Mouse (Mus musculus): ENCODE measurements around the gene Gm20481. TPM values are rescaled to one million over a fixed set of nuclear protein-coding genes. Genes with fewer than 3 reads are reported as not detected.
A peak's percentile ranks its signal among the peaks of the same experiment; 100 is the strongest.
"Not testable (repeated sequence)": the region's sequence is repeated elsewhere in the genome, so short reads cannot be mapped to it uniquely, and the experiment has no call there.

Gene Gm20481
- total RNA-seq, 1 experiment from 2014 or later: not detected

DNA sequence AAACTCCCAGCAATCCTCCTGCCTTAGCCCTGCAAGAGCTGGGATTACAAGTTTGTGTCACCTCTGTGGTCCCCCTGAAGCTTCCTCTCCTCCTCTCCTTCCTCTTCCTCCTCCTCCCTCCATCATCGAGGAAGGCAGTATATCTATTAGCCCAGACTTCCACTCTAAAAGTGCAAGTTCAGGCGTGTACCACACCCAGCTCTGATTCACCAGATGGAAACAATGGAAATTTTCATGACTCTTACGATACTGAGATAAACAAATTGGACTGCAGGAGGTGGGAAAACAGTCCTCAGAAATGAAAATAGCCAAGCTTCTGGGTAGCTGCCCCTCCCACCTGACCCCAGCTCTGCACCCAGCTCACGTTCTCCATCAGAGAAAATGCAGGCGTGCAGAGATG, 4.1 kb upstream of the Gm20481 start:
- no peak for ATAC-seq (replicated peaks; ENCODE audit: insufficient number of reproducible peaks, low FRiP score, low TSS enrichment, poor library complexity, severe bottlenecking)

DNA sequence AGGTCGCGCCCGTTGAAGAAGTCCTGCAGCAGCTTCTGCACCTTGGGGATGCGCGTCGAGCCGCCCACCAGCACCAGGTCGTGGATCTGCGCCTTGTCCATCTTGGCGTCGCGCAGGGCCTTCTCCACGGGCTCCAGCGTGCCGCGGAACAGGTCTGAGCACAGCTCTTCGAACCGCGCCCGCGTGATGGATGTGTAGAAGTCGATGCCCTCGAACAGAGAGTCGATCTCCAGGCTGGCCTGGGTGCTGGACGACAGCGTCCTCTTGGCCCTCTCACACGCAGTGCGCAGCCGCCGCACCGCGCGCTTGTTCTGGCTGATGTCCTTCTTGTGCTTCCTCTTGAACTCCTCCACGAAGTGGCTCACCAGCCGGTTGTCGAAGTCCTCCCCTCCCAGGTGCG, 1.1 kb downstream of the Gm20481 start:
- not testable (repeated sequence) for ATAC-seq (replicated peaks; ENCODE audit: insufficient number of reproducible peaks, low FRiP score, low TSS enrichment, poor library complexity, severe bottlenecking)

DNA sequence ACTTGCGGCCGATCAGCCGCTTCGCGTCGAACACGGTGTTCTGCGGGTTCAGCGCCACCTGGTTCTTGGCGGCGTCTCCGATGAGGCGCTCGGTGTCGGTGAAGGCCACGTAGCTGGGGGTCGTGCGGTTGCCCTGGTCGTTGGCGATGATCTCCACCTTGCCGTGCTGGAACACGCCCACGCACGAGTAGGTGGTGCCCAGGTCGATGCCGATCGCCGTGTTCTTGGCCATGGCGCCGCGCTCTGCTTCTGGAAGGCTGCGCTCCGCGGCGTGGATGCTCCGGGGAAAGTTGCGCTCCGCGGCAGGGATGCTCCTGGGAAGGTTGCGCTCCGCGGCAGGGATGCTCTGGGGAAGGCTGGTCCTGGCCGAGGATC, 2.0 kb downstream of the Gm20481 start:
- ATAC-seq (replicated peaks; ENCODE audit: insufficient number of reproducible peaks, low FRiP score, low TSS enrichment, poor library complexity, severe bottlenecking): not testable (repeated sequence)

DNA sequence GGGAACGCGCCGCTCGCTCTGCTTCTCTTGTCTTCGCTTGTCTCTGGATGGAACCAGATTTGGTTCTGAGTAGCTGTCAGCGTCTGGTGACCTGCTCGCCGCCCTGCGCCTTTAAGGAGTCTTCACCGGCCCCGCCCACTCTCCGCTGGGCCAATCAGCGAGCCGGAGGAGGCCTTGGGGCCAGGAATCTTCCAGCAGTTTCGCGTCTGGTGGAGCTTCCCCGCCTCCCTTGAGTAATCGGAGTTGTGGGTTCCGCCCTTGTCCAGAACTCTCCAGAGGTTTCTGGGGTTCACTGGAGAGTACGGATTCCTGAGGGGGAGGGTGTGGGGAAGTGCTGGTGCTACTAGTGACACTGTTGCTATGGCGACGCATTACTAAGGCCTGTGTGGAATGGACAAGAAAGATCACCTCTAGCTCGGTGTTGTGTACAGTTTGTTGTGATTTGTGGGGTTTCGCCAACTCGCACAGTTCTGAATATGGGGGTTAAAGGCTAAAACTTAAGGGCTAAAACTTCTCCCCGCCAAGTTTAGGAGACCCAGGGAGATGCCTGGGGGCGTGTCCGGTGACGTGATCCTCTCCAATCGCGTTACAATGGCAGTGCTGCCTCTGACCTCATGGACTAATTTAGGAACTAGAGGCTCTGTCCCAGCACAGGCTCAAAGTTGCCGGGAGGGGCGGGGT, 2.5 kb downstream of the Gm20481 start, which contains the start of the genes Hspa1a and Hspa1l:
Hspa1a (minus strand) TSS at position 88 of the 681 bp plus-strand sequence.
Hspa1l (plus strand) TSS at position 635 of the 681 bp plus-strand sequence.
- peak; percentile 96 for ATAC-seq (replicated peaks; ENCODE audit: insufficient number of reproducible peaks, low FRiP score, low TSS enrichment, poor library complexity, severe bottlenecking)

DNA sequence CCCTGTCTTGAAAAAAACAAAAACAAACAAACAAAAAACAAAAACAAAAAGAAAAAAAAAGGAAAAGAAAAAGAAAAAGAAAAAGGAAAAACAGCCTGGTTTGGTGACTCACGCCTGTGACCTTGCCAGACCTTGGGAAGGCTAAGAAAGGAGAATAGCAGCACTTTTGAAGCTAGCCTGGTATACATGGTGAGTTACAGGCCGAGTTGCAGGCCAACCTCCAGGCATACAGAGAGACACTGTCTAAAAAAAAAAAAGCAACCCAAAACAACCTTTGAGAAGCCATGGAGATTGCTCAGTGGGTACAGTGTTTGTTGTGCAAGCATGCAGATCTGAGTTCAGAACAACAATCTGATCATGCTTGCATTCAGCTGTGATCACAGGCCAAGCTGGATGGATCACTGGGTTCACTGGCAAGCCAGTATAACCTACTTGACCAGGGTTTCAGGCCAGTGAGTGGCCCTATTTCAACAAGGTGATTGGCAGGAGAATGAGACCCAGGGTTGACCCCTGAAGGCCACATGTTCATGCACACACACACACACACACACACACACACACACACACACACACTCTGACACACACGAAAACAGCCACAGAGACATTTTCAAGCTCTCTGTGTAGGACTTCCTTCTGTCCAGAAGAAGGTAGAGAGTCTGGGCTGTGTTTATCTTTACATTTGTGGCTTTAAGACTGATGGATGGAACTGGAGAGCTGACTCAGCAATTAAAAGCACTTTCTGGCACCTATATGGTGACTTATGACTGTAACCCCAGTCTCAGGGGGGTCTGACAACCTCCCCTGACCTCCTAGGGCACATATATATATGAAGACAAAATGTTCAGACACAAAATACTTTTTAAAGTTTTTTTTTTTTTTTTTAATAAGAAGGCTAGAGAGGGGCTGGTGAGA, 6.1 kb downstream of the Gm20481 start:
- ATAC-seq (replicated peaks; ENCODE audit: insufficient number of reproducible peaks, low FRiP score, low TSS enrichment, poor library complexity, severe bottlenecking): no peak

DNA sequence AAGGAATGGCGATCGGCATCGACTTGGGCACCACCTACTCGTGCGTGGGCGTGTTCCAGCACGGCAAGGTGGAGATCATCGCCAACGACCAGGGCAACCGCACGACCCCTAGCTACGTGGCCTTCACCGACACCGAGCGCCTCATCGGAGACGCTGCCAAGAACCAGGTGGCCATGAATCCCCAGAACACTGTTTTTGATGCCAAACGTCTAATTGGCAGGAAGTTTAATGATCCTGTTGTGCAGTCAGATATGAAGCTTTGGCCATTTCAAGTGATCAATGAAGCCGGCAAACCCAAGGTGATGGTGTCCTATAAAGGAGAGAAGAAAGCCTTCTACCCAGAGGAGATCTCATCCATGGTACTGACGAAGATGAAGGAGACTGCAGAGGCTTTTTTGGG, 7.3 kb downstream of the Gm20481 start:
- no peak for ATAC-seq (replicated peaks; ENCODE audit: insufficient number of reproducible peaks, low FRiP score, low TSS enrichment, poor library complexity, severe bottlenecking)

DNA sequence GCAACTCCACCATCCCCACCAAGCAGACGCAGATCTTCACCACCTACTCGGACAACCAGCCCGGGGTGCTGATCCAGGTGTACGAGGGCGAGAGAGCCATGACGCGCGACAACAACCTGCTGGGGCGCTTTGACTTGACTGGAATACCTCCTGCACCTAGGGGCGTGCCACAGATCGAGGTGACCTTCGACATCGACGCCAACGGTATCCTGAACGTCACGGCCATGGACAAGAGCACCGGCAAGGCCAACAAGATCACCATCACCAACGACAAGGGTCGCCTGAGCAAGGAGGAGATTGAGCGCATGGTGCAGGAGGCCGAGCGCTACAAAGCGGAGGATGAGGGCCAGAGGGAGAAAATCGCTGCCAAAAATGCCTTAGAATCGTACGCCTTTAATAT, 8.5 kb downstream of the Gm20481 start:
- ATAC-seq (replicated peaks; ENCODE audit: insufficient number of reproducible peaks, low FRiP score, low TSS enrichment, poor library complexity, severe bottlenecking): no peak

DNA sequence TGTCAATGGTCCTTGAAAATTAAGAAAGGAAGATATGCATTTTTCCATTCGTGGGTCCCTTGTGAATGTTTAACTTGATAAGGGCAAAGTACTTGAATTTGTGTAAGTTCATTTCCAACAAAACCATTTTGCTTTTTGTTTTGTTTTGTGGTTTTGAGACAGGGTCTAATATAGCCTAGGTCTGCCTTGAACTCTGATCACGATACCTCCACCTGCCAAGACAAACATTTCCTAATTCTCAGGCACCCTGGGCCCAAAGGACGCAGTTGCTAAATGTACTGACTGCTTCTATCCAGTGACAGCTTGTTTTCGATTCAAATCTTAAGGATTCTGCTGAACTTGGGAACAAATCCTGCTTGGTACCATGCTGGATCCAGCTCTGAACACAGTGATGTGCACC, 9.9 kb downstream of the Gm20481 start:
- no peak for ATAC-seq (replicated peaks; ENCODE audit: insufficient number of reproducible peaks, low FRiP score, low TSS enrichment, poor library complexity, severe bottlenecking)

DNA sequence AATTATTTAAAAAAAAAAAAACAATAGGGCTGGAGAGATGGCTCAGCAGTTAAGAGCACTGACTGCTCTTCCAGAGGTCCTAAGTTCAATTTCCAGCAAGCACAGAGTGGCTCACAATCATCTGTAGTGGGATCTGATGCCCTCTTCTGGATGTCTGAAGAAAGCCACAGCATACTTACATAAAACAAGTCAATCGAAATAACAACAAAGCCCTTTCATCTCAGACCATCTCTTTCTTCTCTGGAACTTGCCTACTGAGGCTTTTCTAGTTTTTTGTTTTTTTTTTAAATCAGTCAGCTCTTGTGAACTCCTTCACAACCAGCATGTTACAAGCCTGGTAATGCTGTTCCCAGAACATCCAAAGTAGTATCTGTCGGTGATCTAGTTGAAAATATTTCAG, 10.9 kb downstream of the Gm20481 start:
- no peak for ATAC-seq (replicated peaks; ENCODE audit: insufficient number of reproducible peaks, low FRiP score, low TSS enrichment, poor library complexity, severe bottlenecking)

DNA sequence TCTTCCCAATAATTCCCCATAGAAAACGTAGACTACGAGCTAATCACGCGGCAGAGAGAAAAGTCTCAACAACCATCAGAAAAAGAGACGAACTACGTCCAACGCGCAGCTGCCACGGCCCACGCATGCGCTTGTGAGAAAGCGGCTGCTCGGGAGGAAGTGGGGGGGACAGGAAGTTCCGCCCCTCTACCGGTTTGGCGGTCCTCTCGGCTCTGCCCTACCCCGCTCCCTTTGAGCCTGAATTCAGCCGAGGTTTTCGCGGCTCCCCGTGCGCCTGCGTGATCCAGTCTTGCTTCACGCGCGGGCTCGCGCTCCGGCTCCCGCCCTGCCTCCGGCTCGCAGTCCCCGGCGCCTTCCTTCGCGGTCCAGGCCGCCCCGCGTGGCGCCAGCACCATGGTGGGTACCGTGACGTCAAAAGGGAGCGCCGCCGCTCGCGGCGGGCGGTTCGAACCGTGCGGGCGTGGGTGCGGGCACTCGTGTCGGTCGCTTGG, 12.0 kb downstream of the Gm20481 start, which contains the start of gene Lsm2:
Lsm2 (plus strand) TSS at position 173 of the 491 bp plus-strand sequence.
- peak; percentile 93 for ATAC-seq (replicated peaks; ENCODE audit: insufficient number of reproducible peaks, low FRiP score, low TSS enrichment, poor library complexity, severe bottlenecking)

DNA sequence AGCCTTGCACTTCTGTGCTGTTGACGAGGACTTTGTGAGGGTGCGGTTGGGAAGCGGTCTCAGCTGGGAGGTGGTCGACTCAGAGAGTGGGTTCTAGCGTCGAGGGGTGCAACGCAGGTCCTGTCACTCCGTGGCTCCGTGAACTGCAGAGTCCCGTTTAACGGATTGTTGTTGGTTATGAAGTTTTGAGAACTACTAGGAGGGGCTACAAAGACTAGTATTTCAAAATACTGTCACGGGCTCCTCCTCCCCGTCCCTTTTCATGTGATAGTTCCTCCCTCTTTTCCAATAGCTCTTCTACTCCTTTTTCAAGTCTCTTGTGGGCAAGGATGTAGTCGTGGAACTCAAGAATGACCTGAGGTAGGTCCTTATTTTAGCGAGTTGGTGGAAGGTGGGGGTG, 12.6 kb downstream of the Gm20481 start:
- peak; percentile 37 for ATAC-seq (replicated peaks; ENCODE audit: insufficient number of reproducible peaks, low FRiP score, low TSS enrichment, poor library complexity, severe bottlenecking)

DNA sequence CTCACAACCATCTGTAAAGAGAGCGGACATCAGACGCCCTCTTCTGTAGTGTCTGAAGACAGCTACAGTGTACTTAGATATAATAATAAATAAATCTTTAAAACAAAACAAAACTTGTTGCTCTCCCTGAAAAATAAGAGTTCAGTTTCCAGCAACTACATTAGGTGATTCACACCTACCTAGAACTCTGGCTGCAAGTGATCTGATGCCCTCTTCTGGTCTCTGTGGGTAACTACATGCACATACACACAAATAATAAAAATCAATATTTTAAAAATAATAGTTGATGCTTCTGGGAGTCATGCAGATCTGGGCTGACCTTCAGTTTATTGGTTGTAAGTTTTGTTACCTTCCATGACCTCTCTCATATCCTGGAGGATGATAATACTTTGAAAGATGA, 14.5 kb downstream of the Gm20481 start:
- ATAC-seq (replicated peaks; ENCODE audit: insufficient number of reproducible peaks, low FRiP score, low TSS enrichment, poor library complexity, severe bottlenecking): no peak

DNA sequence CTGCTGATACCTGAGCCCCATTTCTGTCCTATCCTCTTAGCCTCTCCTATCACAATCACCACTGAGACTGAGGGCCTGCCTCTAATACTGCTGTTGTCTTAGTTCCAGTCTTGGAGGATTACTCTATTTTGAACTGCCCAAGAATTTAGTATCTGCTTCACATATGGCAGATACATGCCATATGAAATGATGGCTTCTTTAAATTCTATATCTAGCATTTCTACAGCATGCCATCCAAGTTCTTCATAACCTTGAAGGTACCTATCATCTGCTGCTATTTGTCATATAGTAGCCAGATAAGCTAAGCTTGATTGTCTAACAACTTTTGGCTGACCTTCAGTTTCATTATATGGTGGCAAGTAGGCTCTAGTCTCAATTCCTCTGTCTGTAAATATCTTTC, 25.0 kb downstream of the Gm20481 start:
- ATAC-seq (replicated peaks; ENCODE audit: insufficient number of reproducible peaks, low FRiP score, low TSS enrichment, poor library complexity, severe bottlenecking): no peak

DNA sequence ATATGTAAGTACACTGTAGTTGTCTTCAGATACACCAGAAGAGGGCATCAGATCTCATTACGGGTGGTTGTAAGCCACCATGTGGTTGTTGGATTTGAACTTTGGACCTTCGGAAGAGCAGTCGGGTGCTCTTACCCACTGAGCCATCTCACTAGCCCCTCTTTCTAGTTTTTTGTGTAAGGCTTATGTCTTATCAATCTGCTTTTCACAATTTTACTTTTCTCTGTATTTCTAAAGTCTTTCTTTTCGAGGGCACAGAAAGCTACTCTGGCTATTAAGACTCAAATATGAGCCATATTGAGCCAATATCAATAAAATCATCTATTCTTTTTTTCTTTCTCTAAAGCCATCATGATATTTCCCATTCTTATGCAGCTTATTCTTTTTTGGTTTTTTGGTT, 25.5 kb downstream of the Gm20481 start:
- ATAC-seq (replicated peaks; ENCODE audit: insufficient number of reproducible peaks, low FRiP score, low TSS enrichment, poor library complexity, severe bottlenecking): not testable (repeated sequence)

DNA sequence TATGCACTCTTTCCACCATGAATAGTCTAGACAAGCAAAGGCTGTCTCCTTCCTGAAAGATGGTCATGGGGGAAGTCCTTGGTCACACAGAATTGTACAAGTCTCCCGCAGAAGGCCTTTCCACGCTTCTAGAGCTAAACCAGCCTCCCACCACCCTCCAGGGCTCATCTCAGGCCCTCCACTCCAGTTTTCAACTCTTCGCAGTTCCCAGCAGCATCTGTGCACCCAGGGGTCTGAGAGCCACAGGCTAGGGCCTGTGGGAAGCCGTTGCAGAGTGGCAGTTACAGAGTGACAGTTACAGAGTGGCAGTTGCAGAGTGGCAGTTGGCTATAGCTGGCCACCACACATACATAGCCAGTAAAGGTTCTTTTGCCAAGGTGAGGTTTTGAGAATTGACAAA, 26.2 kb downstream of the Gm20481 start:
- ATAC-seq (replicated peaks; ENCODE audit: insufficient number of reproducible peaks, low FRiP score, low TSS enrichment, poor library complexity, severe bottlenecking): not testable (repeated sequence)

DNA sequence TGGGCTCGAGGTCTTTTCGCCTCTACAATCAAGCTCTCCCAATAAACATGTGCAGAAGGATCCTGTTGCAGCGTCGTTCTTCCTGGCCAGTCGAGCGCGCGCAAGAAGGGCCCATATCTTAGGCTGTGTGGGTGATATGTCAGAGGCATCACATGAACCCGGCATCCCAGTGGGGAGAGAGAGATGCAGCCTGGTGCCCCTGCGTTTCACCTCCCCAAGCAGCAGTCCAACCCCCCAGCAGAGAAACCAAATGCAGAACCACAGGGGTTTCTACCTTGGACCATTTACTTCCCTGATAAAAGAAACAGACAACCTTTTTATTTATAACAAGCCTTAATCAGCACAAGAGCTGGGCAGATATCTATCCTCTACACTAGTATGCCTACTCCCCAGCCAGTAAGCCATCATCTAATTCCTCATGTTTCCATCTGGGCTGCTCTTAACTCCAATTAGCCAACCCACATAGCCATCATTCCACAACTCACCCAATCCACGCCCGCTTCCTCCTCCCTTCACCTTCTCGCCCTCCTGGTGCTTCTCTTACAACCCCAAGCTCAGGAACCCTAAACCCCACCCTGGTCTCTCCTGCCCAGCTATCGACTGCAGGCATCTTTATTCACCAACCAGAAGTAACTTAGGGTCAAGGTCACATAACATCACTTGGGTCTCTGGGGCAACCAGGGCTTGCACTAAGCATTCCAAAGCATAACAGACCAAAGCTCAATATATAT, 26.9 kb downstream of the Gm20481 start:
- no peak for ATAC-seq (replicated peaks; ENCODE audit: insufficient number of reproducible peaks, low FRiP score, low TSS enrichment, poor library complexity, severe bottlenecking)

DNA sequence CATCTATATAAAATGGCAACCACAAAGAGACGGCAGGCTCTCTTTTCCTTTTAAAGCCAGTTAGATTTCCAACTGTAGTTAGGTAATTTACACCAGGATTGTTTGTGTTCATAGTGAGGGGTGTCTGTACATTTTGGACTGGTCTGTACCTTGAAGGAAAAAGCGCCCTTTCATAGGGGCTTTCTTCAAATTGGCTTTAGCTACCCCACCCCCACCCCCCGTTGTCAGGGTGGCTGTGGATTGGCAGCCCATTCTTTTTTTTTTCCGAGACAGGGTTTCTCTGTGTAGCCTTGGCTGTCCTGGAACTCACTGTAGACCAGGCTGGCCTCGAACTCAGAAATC, 27.4 kb downstream of the Gm20481 start:
- no peak for ATAC-seq (replicated peaks; ENCODE audit: insufficient number of reproducible peaks, low FRiP score, low TSS enrichment, poor library complexity, severe bottlenecking)

DNA sequence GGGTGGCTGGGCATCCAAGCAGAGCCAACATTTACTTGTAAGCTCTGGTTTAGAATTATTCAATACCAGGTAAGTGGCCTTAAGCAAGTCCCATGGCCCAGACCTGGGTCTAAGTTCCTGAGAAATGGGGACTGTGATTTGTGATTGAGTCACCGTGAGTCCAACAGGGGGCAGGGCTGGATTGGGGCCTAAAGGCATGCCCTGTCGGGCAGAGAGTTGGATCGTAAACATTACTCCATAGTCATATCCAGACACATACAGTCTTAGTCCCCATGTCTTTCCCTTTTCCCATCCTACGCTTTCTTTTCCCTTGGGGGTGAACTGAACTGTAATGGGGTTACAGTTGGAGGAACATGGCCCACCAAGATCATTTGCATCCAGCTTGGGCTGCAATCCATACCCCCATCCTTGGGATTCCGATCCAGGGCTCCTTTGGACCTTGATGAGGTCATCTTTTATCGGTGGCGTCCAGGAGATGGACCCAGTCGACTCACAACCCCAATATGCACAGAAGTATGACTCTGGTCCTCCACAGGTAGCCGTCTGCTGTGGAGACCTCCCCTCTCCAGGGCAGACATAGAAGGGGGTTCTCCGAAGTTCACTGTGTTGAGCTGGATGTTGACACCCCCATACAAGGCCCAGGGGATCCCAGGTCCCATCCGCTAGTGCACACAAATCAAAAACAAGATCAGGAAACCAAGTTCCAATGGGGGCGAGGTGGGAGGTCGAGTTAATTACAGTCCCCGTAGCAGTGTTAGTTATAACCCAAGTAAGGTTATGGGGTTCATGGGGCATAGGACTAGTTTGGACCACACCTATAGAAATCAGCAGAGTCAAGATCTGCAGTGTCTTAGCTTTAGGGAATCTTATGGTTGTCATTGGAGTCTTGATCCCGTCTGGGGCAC, 29.1 kb downstream of the Gm20481 start:
- ATAC-seq (replicated peaks; ENCODE audit: insufficient number of reproducible peaks, low FRiP score, low TSS enrichment, poor library complexity, severe bottlenecking): no peak

Measured in monocyte, adult 5-6 weeks (primary cell).